Mouse (Mus musculus) adipocyte (in vitro differentiated cells): ENCODE measurements around the gene Tmem30c.
A peak's percentile ranks its signal among the peaks of the same experiment; 100 is the strongest.

ENCODE experiments used
- DNase-seq: peaks from one replicate; pipeline ENCODE4 v3.0.0-alpha.2; 2016; ENCODE audit warnings: low spot score

Tmem30c gene

GRCm38 (mm10) chr16:57295216-57295934 lies 2.7 kb upstream of the Tmem30c start:
- DNase-seq: no peak

GRCm38 (mm10) chr16:57292296-57292695 lies 369 bp downstream of the Tmem30c start:
- DNase-seq: peak; percentile 85

GRCm38 (mm10) chr16:57291696-57292095 lies 969 bp downstream of the Tmem30c start:
- peak; percentile 19 for DNase-seq

- no peak for DNase-seq
Observed at GRCm38 (mm10) chr16:57281417-57281816, 11.2 kb downstream of the Tmem30c start.

- peak; percentile 35 for DNase-seq
Observed at GRCm38 (mm10) chr16:57280221-57281217, 12.1 kb downstream of the Tmem30c start.

- no peak for DNase-seq
Observed at GRCm38 (mm10) chr16:57278976-57279626, 13.6 kb downstream of the Tmem30c start.

GRCm38 (mm10) chr16:57269751-57270150 lies 22.9 kb downstream of the Tmem30c start:
- no peak for DNase-seq

GRCm38 (mm10) chr16:57268058-57268841 lies 24.4 kb downstream of the Tmem30c start:
- DNase-seq: no peak

GRCm38 (mm10) chr16:57267068-57267467 lies 25.6 kb downstream of the Tmem30c start:
- DNase-seq: peak; percentile 60

- DNase-seq: no peak
Observed at GRCm38 (mm10) chr16:57260152-57260551, 32.5 kb downstream of the Tmem30c start.

- DNase-seq: no peak
Observed at GRCm38 (mm10) chr16:57259356-57260083, 33.1 kb downstream of the Tmem30c start.

- no peak for DNase-seq
Observed at GRCm38 (mm10) chr16:57251589-57252421, 40.9 kb downstream of the Tmem30c start.

GRCm38 (mm10) chr16:57250991-57251390 lies 41.7 kb downstream of the Tmem30c start:
- no peak for DNase-seq

GRCm38 (mm10) chr16:57247464-57247863 lies 45.2 kb downstream of the Tmem30c start:
- no peak for DNase-seq

GRCm38 (mm10) chr16:57246596-57246995 lies 46.1 kb downstream of the Tmem30c start:
- peak; percentile 25 for DNase-seq

GRCm38 (mm10) chr16:57243858-57244248 lies 48.8 kb downstream of the Tmem30c start:
- DNase-seq: peak; percentile 92

GRCm38 (mm10) chr16:57243205-57243857 lies 49.3 kb downstream of the Tmem30c start:
- no peak for DNase-seq

GRCm38 (mm10) chr16:57242857-57243204 lies 49.8 kb downstream of the Tmem30c start:
- no peak for DNase-seq

- no peak for DNase-seq
Observed at GRCm38 (mm10) chr16:57235871-57236510, 56.7 kb downstream of the Tmem30c start.
